Mouse (Mus musculus): ENCODE data around the gene Ehhadh.
"Not testable (repeated sequence)": the region's sequence is repeated elsewhere in the genome, so short reads cannot be mapped to it uniquely, and the experiment has no call there.

The Ehhadh gene

GRCm38 (mm10) chr16:21787516-21788353 is at the start of gene Ehhadh:
Ehhadh (minus strand) TSS chr16:21787807.
- in situ Hi-C loops (cut with MboI; ENCODE audit: low pct_unique_long_range_greater_than_20kb in 1 of 2, low sequenced_read_pairs in 2 of 2, unreplicated experiment in 1 of 2) = no loop called here

DNA sequence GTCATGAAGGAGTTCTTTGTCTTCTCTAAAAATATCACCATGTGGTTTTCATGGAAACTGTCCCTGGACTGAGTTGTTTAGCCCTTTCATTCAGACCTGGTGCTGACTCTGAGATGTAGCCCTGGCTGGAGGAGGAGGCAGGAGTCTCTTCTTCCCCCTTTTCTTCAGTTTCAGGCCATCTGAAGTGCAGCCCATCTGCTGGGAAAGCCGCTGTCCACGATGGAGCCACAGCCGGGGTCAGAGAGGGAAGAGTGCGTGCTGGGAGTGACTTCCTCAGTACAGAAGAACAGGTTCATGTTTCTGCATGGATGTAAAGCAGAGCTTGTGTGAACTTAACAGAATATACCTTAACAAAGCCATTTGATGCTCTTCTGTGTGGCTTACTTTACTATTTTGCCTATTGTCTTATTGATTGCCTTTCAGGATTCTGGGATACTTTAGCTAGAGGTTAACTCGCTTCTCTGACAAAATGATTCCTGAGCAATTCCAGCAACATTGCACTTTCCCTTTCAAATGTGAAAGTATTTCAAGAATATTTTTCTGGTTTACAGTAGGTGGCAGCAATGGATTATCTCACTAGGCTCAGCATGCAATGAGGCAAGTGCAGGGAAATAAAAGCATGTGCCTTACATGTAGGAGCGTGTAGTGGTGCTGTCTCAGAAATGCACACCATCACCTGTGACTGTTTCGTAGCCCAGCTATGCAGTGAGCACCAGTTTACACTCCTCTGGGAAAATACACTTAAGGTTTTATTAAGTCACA is 48.9 kb upstream of the Ehhadh start:
- in situ Hi-C loops (cut with MboI; ENCODE audit: low pct_unique_long_range_greater_than_20kb in 1 of 2, low sequenced_read_pairs in 2 of 2, unreplicated experiment in 1 of 2) = no loop called here

DNA sequence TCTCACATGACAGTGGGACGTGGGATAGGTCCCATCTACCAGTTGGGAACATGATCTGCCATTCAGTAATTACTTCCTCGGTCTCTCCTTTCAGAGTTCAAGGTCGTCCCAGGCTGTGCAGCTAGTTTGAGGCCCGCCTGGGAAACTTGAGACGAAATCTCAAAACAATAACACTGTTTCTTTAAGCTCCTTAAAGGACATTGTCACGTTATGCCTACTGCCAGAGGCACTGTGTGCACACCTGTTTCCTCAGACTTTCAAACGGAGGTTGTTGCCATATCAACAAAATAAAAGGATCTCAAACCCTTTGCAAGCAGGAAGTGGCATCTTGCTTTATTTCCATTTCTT is 48.0 kb upstream of the Ehhadh start:
- in situ Hi-C loops (cut with MboI; ENCODE audit: low pct_unique_long_range_greater_than_20kb in 1 of 2, low sequenced_read_pairs in 2 of 2, unreplicated experiment in 1 of 2) = no loop called here

- in situ Hi-C loops (cut with MboI; ENCODE audit: low pct_unique_long_range_greater_than_20kb in 1 of 2, low sequenced_read_pairs in 2 of 2, unreplicated experiment in 1 of 2) = no loop called here
Observed at GRCm38 (mm10) chr16:21834866-21835583, 47.4 kb upstream of the Ehhadh start.

- in situ Hi-C loops (cut with MboI; ENCODE audit: low pct_unique_long_range_greater_than_20kb in 1 of 2, low sequenced_read_pairs in 2 of 2, unreplicated experiment in 1 of 2) = no loop called here
Observed at GRCm38 (mm10) chr16:21833970-21834369, 46.4 kb upstream of the Ehhadh start.

- in situ Hi-C loops (cut with MboI; ENCODE audit: low pct_unique_long_range_greater_than_20kb in 1 of 2, low sequenced_read_pairs in 2 of 2, unreplicated experiment in 1 of 2) = no loop called here
Observed at GRCm38 (mm10) chr16:21833469-21833868, 45.9 kb upstream of the Ehhadh start.

DNA sequence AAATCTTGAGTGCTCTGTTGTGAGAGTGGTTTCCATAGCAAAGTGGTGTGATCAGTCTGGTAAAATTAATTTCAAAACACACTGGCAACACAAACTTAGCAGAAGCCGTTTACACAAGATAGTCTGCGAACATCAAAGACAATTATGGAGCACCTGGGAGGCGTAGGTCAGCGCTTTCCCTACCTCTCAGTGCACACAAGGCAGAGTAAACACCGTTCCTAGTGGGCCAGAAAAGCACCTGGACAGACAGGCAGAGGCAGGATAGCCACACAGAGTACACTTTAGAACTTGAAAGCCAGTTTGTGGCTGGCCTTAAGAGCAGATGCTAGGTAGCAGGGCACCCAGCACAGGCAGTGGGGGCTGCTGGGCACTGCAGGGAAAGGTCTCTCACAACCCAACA is 44.2 kb upstream of the Ehhadh start:
- in situ Hi-C loops (cut with MboI; ENCODE audit: low pct_unique_long_range_greater_than_20kb in 1 of 2, low sequenced_read_pairs in 2 of 2, unreplicated experiment in 1 of 2) = no loop called here

- in situ Hi-C loops (cut with MboI; ENCODE audit: low pct_unique_long_range_greater_than_20kb in 1 of 2, low sequenced_read_pairs in 2 of 2, unreplicated experiment in 1 of 2) = no loop called here
Observed at GRCm38 (mm10) chr16:21830784-21831183, 43.2 kb upstream of the Ehhadh start.

- in situ Hi-C loops (cut with MboI; ENCODE audit: low pct_unique_long_range_greater_than_20kb in 1 of 2, low sequenced_read_pairs in 2 of 2, unreplicated experiment in 1 of 2) = no loop called here
Observed at GRCm38 (mm10) chr16:21829711-21830110, 42.1 kb upstream of the Ehhadh start.

GRCm38 (mm10) chr16:21827581-21827980 is 40.0 kb upstream of the Ehhadh start:
- in situ Hi-C loops (cut with MboI; ENCODE audit: low pct_unique_long_range_greater_than_20kb in 1 of 2, low sequenced_read_pairs in 2 of 2, unreplicated experiment in 1 of 2) = no loop called here

- in situ Hi-C loops (cut with MboI; ENCODE audit: low pct_unique_long_range_greater_than_20kb in 1 of 2, low sequenced_read_pairs in 2 of 2, unreplicated experiment in 1 of 2) = no loop called here
Observed at GRCm38 (mm10) chr16:21827153-21827552, 39.5 kb upstream of the Ehhadh start.

DNA sequence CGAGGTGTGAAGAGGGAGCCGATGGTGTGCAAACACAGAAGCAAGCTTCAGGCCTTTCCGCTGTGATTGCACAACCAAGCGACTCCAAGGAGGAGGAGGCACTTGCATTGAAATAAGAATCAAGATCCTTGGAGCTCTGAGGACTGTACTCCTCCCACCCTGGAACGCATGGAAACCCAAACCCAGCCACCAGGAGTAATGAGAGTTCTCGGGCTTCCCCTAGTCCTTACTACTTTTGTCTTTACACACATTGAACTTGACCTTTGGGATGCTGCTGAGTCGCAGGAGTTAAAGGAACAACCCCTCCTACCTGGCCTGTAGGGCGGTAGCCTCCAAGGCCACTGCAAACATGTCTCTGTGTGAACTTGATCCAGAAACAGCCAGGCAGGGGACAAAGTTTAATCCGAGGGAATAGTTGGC is 38.0 kb upstream of the Ehhadh start:
- in situ Hi-C loops (cut with MboI; ENCODE audit: low pct_unique_long_range_greater_than_20kb in 1 of 2, low sequenced_read_pairs in 2 of 2, unreplicated experiment in 1 of 2) = no loop called here

DNA sequence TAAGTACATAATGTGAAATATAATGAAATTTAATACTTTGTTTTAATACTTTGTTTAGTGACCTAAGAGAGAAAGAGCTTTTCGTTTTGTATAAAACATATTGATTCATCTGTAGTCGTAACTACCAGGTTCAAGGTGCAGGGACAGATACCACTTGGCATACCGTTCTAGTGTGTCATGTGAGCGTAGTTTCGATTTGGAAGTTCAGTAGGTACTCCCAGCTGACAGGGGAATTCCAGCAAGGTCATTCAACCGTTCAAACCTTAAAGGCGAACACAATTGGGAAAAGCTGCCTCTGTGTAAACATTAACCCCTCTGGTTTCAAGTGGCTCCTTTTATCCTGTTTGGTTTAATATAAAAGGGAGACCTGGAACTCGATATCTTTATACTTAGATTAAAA is 31.0 kb upstream of the Ehhadh start:
- in situ Hi-C loops (cut with MboI; ENCODE audit: low pct_unique_long_range_greater_than_20kb in 1 of 2, low sequenced_read_pairs in 2 of 2, unreplicated experiment in 1 of 2) = no loop called here

DNA sequence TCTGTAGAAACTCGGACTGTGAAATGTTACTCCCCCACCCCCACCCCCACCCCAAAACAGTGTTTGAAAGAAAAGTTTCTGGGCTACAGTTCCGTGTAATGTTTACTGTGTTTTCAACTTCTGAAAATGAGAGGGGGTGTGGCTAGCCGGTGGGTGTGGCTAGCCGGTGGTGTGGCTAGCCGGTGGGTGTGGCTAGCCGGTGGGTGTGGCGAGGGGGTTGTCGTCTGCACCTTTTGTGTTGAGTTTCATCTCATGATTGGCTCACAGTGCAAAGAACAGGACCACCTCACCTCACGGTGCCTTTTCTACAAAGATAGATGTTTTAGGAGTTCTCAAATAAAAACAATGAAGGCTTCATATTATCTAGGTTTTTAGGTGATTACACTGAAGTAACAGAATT is 30.5 kb upstream of the Ehhadh start:
- in situ Hi-C loops (cut with MboI; ENCODE audit: low pct_unique_long_range_greater_than_20kb in 1 of 2, low sequenced_read_pairs in 2 of 2, unreplicated experiment in 1 of 2) = no loop called here

- in situ Hi-C loops (cut with MboI; ENCODE audit: low pct_unique_long_range_greater_than_20kb in 1 of 2, low sequenced_read_pairs in 2 of 2, unreplicated experiment in 1 of 2) = no loop called here
Observed at GRCm38 (mm10) chr16:21815669-21816010, 28.0 kb upstream of the Ehhadh start.

DNA sequence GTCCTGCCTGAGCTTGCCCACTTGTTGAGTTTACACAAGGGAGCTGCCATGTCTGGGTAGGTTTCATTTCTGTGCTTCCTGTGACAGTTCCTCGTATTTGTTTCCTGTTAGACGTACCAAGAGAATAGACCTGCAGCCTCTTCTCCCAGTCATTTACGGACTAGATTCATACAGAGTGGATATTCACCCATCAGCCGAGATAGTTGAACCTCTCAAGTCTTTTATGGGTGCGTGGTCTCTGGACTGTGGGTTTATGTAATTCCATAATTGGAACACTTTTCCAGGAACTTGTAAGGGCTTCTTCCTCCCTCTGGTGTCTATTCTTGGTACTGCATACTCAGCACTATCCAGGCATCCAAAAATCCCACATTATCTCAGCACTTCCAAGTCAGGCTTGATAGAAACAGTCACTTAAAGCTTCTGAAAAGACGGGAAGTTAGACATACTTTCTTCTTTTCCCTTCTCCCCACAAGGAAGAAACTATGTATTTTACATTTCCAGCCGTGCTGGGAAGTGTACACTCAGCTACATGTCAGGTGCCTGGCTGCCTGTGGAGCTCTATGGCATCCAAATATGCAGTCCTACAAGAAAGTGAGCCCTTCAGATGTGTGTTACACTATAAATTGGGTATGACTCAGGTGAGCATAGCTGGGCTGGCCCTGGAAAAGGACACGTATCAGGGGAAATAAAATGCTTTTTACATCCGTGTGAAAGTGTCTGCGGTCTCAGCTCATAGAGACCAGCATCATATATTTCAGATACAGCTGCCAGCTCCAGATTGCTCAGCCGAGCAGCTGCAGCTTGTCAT is 27.5 kb upstream of the Ehhadh start:
- in situ Hi-C loops (cut with MboI; ENCODE audit: low pct_unique_long_range_greater_than_20kb in 1 of 2, low sequenced_read_pairs in 2 of 2, unreplicated experiment in 1 of 2) = no loop called here

DNA sequence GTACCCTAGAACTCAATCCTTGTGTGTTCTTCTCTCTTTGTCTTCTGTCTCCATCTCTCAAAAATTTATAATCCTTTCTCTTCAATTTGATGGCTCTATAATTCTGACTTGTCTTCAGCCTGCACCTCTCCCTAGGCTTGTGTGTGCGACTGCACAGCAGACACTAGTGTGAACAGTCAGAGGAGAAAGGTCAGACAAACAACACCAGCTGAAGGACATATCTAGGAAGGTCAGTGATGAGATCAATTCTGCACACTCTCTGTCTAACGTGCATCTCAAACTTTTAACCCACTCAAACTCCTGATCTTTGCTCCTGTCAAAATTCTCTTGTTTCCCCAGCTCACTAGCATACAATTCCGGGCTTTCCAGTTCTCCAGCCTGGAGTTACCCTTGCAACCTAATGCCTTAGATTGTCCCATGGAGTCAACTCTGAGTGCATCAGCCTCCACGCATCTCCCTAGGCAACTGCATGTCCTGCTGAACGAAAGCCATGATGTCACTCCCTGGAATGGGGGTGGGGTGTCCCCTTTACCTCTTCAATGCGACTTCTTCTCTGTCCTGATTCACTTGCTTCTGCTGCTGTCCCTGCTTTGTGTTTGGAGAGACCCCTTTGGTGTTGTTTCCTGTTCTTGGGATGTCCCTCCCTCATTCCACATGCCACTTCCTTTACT is 25.7 kb upstream of the Ehhadh start:
- in situ Hi-C loops (cut with MboI; ENCODE audit: low pct_unique_long_range_greater_than_20kb in 1 of 2, low sequenced_read_pairs in 2 of 2, unreplicated experiment in 1 of 2) = no loop called here

- in situ Hi-C loops (cut with MboI; ENCODE audit: low pct_unique_long_range_greater_than_20kb in 1 of 2, low sequenced_read_pairs in 2 of 2, unreplicated experiment in 1 of 2) = not testable (repeated sequence)
Observed at GRCm38 (mm10) chr16:21807786-21808185, 20.2 kb upstream of the Ehhadh start.

All from mouse embryonic stem cell (cell line).